Mouse (Mus musculus): ENCODE measurements at regions not wholly inside any gene's neighbourhood (a gene's known extent, or its start where the extent isn't known, plus 50 kb on each side); places are given as distances from the start of the nearest gene placed in this dataset.

DNA sequence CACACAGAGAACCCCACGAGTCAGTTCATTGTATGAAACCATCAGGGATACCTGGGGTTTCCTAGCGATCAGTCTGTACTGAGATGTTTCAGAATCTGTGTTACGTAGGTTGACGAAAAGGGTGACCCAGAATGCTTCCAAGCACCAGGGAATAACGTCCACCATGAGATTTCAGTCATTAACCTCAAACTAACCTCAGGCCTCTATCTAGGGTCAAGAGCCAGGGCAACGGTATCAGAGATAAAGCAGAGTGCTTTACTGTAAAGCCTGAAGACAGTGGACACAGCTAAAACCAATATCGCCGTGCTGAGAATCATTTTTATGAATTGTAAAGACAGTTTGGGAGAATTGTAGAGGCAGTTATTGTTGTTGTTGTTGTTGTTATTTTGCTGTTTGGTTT, 52.9 kb upstream of the Errfi1 start:
- no peak overlapping the region for H3K27ac ChIP-seq (ENCODE audit: insufficient read depth, low read length)
- 87% methylated on average over 8 of the region's 8 CpGs for WGBS
- H3K27me3 ChIP-seq (ENCODE audit: control insufficient read depth, insufficient read depth, low read length): no peaks in the 10 kb centered on the region; the same call in 1 of the 2 replicates
- TF ChIP-seq CTCF (IDR thresholded peaks at IDR 0.05; ENCODE audit: borderline replicate concordance, insufficient read depth, low read depth, low read length) (no peak), POLR2A (IDR thresholded peaks at IDR 0.05; ENCODE audit: borderline replicate concordance, insufficient read depth, low read length) (no peak)
- no peak overlapping the region for H3K4me3 ChIP-seq (replicated peaks; ENCODE audit: insufficient read depth, low read depth, low read length)
- no peaks in the 10 kb centered on the region for H3K4me1 ChIP-seq (ENCODE audit: control insufficient read depth, insufficient read depth, low read length)
- DNase-seq: no peak

DNA sequence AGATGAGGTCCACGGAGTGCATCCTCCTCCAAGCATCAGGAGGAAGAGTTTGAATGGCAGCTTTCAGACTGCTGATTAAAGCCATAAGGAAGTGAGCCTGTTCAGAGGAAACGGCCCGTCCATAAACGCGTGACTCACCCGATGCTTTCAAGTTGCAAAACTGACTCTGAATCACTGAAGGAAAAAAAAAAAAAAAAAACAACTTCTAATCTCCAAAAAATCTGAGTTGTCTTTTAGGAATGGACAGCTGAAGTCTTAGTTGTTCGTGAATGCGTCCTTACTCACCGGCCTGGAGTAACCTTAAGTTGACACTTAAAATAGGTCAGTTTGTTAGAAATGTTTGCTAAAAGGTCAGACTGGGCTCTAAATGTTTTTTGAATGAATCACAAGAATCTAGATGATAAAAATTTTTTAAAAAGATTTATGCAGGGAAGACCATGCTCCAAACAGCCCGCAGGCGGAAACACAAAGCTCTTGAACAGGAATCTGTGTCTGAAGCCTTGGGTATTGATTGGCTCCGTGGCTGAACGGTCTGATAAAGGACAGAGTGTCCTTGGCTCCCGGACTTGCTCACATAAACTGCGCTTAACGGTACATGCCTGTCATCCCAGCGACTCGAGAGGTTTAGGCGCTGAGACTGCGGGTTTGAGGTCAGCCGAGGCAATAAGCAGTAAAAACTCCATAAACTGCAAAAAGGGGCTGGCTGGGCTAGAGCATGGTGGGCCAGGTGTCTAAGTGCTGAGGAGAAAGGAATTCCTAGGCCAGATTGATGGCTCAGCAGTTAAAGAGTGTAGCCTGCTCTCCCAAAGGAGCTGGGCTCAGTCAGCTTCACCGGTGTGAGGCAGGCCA, 53.9 kb upstream of the Errfi1 start:
- Histone ChIP-seq H3K27ac (ENCODE audit: insufficient read depth, low read length) (no peak overlapping the region), H3K4me3 (replicated peaks; ENCODE audit: insufficient read depth, low read depth, low read length) (no peak overlapping the region), H3K4me1 (ENCODE audit: control insufficient read depth, insufficient read depth, low read length) (no peaks in the 10 kb centered on the region), H3K27me3 (ENCODE audit: control insufficient read depth, insufficient read depth, low read length) (no peaks in the 10 kb centered on the region; the same call in 1 of the 2 replicates)
- DNase-seq: no peak
- WGBS: 82% methylated on average over 22 of the region's 22 CpGs
- no peak for TF ChIP-seq CTCF (IDR thresholded peaks at IDR 0.05; ENCODE audit: borderline replicate concordance, insufficient read depth, low read depth, low read length)

DNA sequence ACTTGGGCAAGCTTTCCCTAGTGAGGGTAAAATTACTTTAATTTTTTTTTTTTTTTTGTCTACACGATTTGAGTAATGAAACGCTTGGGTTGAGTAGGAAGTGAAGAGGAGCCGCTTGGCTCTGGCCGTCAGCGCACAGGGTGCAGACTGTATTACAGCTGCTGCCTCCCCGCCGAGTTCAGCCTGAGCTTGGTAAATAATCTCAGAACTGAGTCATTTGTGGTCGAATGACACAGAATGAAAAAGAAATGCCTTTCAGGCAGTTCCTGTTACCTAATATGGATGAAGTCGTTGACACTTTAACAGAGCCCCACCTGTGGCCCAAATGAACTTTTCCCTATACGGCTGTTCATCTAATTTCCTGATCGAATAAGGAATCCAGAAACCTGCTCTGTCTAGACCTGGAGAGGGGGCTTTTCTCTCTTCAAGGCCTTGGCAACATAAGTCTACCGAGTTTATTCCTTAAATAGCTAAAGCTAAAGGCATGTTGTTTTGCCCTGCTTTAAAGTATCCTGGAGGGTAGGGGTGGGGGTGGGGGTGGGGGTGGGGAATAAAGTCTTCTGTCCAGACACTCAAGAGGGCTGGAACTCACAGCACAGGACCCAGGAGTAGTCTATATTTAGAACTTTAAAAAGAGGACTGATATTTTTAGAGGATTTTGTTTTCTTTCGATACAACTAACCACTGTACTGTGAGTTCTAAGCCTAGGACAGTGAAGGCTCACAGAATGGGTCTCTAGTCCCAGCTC, 54.8 kb upstream of the Errfi1 start:
- Histone ChIP-seq H3K4me3 (replicated peaks; ENCODE audit: insufficient read depth, low read depth, low read length) (no peak overlapping the region), H3K27me3 (ENCODE audit: control insufficient read depth, insufficient read depth, low read length) (no peaks in the 10 kb centered on the region; the same call in 1 of the 2 replicates), H3K27ac (ENCODE audit: insufficient read depth, low read length) (no peak overlapping the region), H3K4me1 (ENCODE audit: control insufficient read depth, insufficient read depth, low read length) (no peaks in the 10 kb centered on the region)
- TF ChIP-seq CTCF (IDR thresholded peaks at IDR 0.05; ENCODE audit: borderline replicate concordance, insufficient read depth, low read depth, low read length) (no peak), POLR2A (IDR thresholded peaks at IDR 0.05; ENCODE audit: borderline replicate concordance, insufficient read depth, low read length) (no peak)
- no peak for DNase-seq
- WGBS: 20% methylated on average over 13 of the region's 13 CpGs

DNA sequence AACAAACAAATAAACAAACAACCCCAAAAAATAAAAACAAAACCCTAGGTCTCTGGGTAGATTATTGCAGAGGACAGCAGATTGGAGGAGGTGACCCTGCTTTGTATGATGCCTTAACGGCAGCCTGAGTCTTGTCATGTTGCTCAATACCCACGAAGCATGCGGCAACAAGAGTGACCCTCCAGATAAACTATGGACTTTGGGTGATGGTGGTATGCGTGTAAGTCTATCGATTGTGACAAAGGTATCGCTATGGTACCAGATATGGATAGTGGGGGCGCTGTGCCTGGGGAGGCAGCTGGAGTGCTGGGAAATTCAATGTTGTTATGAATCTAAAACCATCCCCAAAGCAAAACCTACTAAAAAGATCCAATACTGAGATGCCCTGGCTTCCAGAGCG, 55.4 kb upstream of the Errfi1 start:
- Histone ChIP-seq H3K4me3 (replicated peaks; ENCODE audit: insufficient read depth, low read depth, low read length) (no peak overlapping the region), H3K27me3 (ENCODE audit: control insufficient read depth, insufficient read depth, low read length) (no peaks in the 10 kb centered on the region; the same call in 1 of the 2 replicates), H3K4me1 (ENCODE audit: control insufficient read depth, insufficient read depth, low read length) (no peaks in the 10 kb centered on the region), H3K27ac (ENCODE audit: insufficient read depth, low read length) (no peak overlapping the region)
- no peak for DNase-seq
- TF ChIP-seq POLR2A (IDR thresholded peaks at IDR 0.05; ENCODE audit: borderline replicate concordance, insufficient read depth, low read length): no peak
- no peak for TF ChIP-seq CTCF (IDR thresholded peaks at IDR 0.05; ENCODE audit: borderline replicate concordance, insufficient read depth, low read depth, low read length)
- 90% methylated on average over 8 of the region's 8 CpGs for WGBS

DNA sequence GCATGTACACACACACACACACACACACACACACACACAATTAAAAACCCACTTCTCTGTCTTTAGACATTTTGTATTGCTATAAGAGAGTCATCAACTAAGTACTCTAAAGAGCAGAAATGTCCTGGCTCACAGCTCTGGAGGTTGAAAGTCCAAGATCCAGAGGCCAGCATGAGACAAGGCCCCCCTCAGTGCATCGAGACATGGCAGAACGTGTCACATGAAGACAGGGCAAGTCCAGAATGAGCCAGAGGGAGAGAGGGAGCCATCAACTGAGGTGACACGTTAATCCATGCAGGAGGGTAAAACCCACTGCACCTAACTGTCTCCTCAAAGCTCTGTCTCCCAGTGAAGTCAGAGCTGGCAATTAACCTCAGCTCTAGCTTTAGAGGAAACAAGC, 56.7 kb upstream of the Errfi1 start:
- no peaks in the 10 kb centered on the region for H3K4me1 ChIP-seq (ENCODE audit: control insufficient read depth, insufficient read depth, low read length)
- no peak overlapping the region for H3K27ac ChIP-seq (ENCODE audit: insufficient read depth, low read length)
- TF ChIP-seq CTCF (IDR thresholded peaks at IDR 0.05; ENCODE audit: borderline replicate concordance, insufficient read depth, low read depth, low read length) (no peak), POLR2A (IDR thresholded peaks at IDR 0.05; ENCODE audit: borderline replicate concordance, insufficient read depth, low read length) (no peak)
- H3K27me3 ChIP-seq (ENCODE audit: control insufficient read depth, insufficient read depth, low read length): no peaks in the 10 kb centered on the region
- DNase-seq: no peak
- 71% methylated on average over 3 of the region's 3 CpGs for WGBS
- H3K4me3 ChIP-seq (replicated peaks; ENCODE audit: insufficient read depth, low read depth, low read length): no peak overlapping the region

DNA sequence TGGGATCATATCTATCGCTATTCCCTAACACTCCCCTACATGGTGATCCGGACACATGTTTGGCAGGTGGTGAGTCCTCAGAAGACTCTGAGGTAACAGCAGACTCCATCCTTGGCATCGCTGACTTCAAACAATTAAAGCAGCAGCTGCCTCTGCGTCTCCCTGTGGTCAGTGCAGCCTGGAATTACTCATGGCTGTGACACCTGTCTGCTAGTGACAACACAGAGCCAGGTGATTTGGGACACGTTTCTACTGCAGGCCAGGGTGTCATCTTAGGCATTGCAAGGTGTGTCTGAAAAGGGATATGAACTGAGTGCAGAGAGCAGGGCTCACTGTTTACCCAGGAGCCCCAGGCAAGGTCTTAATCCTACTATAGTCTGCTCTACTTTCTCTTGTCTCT, 58.8 kb upstream of the Errfi1 start:
- WGBS: 31% methylated on average over 5 of the region's 5 CpGs
- H3K27ac ChIP-seq (ENCODE audit: insufficient read depth, low read length): no peak overlapping the region
- no peaks in the 10 kb centered on the region for H3K27me3 ChIP-seq (ENCODE audit: control insufficient read depth, insufficient read depth, low read length)
- DNase-seq: peak in 1 of 2 experiments; percentile 9
- no peak overlapping the region for H3K4me3 ChIP-seq (replicated peaks; ENCODE audit: insufficient read depth, low read depth, low read length)
- no peaks in the 10 kb centered on the region for H3K4me1 ChIP-seq (ENCODE audit: control insufficient read depth, insufficient read depth, low read length)
- TF ChIP-seq POLR2A (IDR thresholded peaks at IDR 0.05; ENCODE audit: borderline replicate concordance, insufficient read depth, low read length) (no peak), CTCF (IDR thresholded peaks at IDR 0.05; ENCODE audit: borderline replicate concordance, insufficient read depth, low read depth, low read length) (no peak)

DNA sequence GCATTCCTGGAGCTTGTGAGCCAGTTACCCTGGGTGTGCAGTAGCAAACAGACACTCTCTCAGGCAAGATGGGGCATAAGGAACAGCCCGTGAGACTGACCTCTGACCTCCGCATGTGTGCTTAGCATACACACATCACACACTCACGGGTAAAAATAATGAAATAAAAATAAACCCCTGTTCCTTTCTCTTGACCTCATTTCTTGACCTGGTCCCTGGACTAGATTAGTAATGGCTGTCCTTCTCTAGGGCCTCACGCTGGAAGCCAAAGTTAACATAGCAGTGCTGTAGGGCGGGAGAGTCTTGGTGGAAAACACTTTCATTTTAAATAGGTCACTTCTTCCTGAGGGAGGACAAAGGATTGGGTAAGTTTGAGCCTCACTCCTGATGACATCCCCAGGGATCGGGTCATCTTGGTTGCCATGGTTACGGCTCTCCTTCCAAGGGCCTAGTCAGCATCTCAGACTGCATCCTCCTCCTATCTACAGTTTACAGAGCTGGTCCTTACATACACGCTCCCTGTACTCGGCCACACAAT, 59.4 kb upstream of the Errfi1 start:
- Histone ChIP-seq H3K4me1 (ENCODE audit: control insufficient read depth, insufficient read depth, low read length) (no peaks in the 10 kb centered on the region), H3K27me3 (ENCODE audit: control insufficient read depth, insufficient read depth, low read length) (no peaks in the 10 kb centered on the region), H3K4me3 (replicated peaks; ENCODE audit: insufficient read depth, low read depth, low read length) (no peak overlapping the region), H3K27ac (ENCODE audit: insufficient read depth, low read length) (no peak overlapping the region)
- DNase-seq: peak; percentile 15 to 36
- 58% methylated on average over 9 of the region's 9 CpGs for WGBS
- no peak for TF ChIP-seq CTCF (IDR thresholded peaks at IDR 0.05; ENCODE audit: borderline replicate concordance, insufficient read depth, low read depth, low read length)
- TF ChIP-seq POLR2A (IDR thresholded peaks at IDR 0.05; ENCODE audit: borderline replicate concordance, insufficient read depth, low read length): no peak
